Mouse (Mus musculus): Measurements from ENCODE around the gene 4933411K16Rik. TPM values are rescaled to one million over a fixed set of nuclear protein-coding genes. Genes with fewer than 3 reads are reported as not detected.

The 4933411K16Rik gene
- not detected for total RNA-seq (2023)

GRCm38 (mm10) chr19:42051948-42052347 is at the start of gene 4933411K16Rik:
Gene 4933411K16Rik (plus strand): TSS chr19:42052248.

GRCm38 (mm10) chr19:42035456-42036248 is 16.4 kb upstream of the 4933411K16Rik start, which contains the start of gene Ankrd2:
Gene Ankrd2 (plus strand): TSS chr19:42036000.

GRCm38 (mm10) chr19:42045269-42046102 is 6.6 kb upstream of the 4933411K16Rik start, which contains the start of gene Hoga1:
Gene Hoga1 (plus strand): TSS chr19:42045610.

DNA sequence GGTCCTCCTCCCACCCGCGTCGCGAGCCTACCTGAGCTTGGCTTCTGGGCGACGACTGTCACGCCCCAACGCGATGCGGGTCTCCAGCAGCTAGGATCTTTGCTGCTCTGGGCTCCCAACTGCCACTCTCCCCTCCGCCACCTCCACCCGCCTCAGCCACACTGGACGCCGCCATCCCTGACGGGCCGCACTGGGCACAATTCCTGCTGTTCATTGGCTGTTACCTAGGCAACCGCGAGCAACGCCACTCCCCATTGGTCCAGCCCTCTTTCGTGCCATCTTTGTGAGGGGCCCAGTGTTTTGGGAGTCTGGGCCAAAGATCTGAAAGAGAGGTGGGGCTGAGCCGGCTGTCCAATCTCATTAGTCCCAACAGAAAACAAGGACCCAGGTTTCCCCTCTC is 34.1 kb downstream of the 4933411K16Rik start, which contains the start of gene Morn4:
Morn4 (minus strand) TSS at position 192 of the 400 bp plus-strand sequence.

GRCm38 (mm10) chr19:42089748-42090595 is 37.9 kb downstream of the 4933411K16Rik start, which contains the start of gene Pi4k2a:
Gene Pi4k2a (plus strand): TSS chr19:42090470.

Other genes starting within 250 kb of the 4933411K16Rik start
- 72.4 TPM for gene Frat1, start 222.3 kb upstream of the 4933411K16Rik start, total RNA-seq (2023)
- 138 TPM for gene Frat2, start 204.1 kb upstream of the 4933411K16Rik start, total RNA-seq (2023)
- gene Rrp12, start 156.1 kb upstream of the 4933411K16Rik start, total RNA-seq (2023), result 29.6 TPM
- gene Pgam1, start 140.3 kb upstream of the 4933411K16Rik start, total RNA-seq (2023), result 50.5 TPM
- 46.8 TPM for gene Exosc1, start 118.8 kb upstream of the 4933411K16Rik start, total RNA-seq (2023)
- 37.5 TPM for gene Zdhhc16, start 118.8 kb upstream of the 4933411K16Rik start, total RNA-seq (2023)
- 135 TPM for gene Mms19, start 71.1 kb upstream of the 4933411K16Rik start, total RNA-seq (2023)
- gene Ubtd1, start 70.5 kb upstream of the 4933411K16Rik start, total RNA-seq (2023), result 7.4 TPM
- gene Ankrd2, start 16.2 kb upstream of the 4933411K16Rik start, total RNA-seq (2023), result not detected
- gene Hoga1, start 6.6 kb upstream of the 4933411K16Rik start, total RNA-seq (2023), result not detected
- gene Morn4, start 34.1 kb downstream of the 4933411K16Rik start, total RNA-seq (2023), result 0.41 TPM
- 51.7 TPM for gene Pi4k2a, start 38.2 kb downstream of the 4933411K16Rik start, total RNA-seq (2023)
- gene Avpi1, start 76.8 kb downstream of the 4933411K16Rik start, total RNA-seq (2023), result 7.4 TPM
- gene Marveld1, start 95.2 kb downstream of the 4933411K16Rik start, total RNA-seq (2023), result 10.8 TPM
- 68.8 TPM for gene Zfyve27, start 111.7 kb downstream of the 4933411K16Rik start, total RNA-seq (2023)
- gene Sfrp5, start 150.0 kb downstream of the 4933411K16Rik start, total RNA-seq (2023), result not detected
- gene Golga7b, start 195.3 kb downstream of the 4933411K16Rik start, total RNA-seq (2023), result not detected

Data from CD4-positive naive resting alpha-beta T cell, adult 57 days (primary cell).